Mouse (Mus musculus) cerebellum, postnatal 14 days (tissue): ENCODE measurements around the gene Trim8.

Experiments
- DNase-seq, 2 experiments: peaks; one replicate each; pipeline ENCODE4 v3.0.0; 2021; ENCODE audit warnings: mixed read lengths in 2 of 2

Trim8 gene

GRCm38 (mm10) chr19:46505646-46506371 lies 4.3 kb downstream of the Trim8 start:
- DNase-seq, result no peak

GRCm38 (mm10) chr19:46506372-46506717 lies 4.8 kb downstream of the Trim8 start:
- no peak for DNase-seq

- no peak for DNase-seq
These were observed 5.7 kb downstream of the Trim8 start for GRCm38 (mm10) chr19:46507181-46507581.

- DNase-seq, result no peak
These were observed 6.3 kb downstream of the Trim8 start for GRCm38 (mm10) chr19:46507806-46508205.

GRCm38 (mm10) chr19:46508738-46509137 lies 7.2 kb downstream of the Trim8 start:
- no peak for DNase-seq

- no peak for DNase-seq
These were observed 7.7 kb downstream of the Trim8 start for GRCm38 (mm10) chr19:46509202-46509601.

- DNase-seq, result no peak
These were observed 8.2 kb downstream of the Trim8 start for GRCm38 (mm10) chr19:46509736-46510135.

GRCm38 (mm10) chr19:46510401-46510800 lies 8.9 kb downstream of the Trim8 start:
- no peak for DNase-seq

GRCm38 (mm10) chr19:46510824-46511223 lies 9.3 kb downstream of the Trim8 start:
- no peak for DNase-seq

GRCm38 (mm10) chr19:46511263-46511662 lies 9.8 kb downstream of the Trim8 start:
- DNase-seq, result no peak

- DNase-seq, result no peak
These were observed 12.9 kb downstream of the Trim8 start for GRCm38 (mm10) chr19:46514387-46514786.

- no peak for DNase-seq
These were observed 13.9 kb downstream of the Trim8 start for GRCm38 (mm10) chr19:46515287-46515821.

- no peak for DNase-seq
These were observed 15.4 kb downstream of the Trim8 start for GRCm38 (mm10) chr19:46516667-46517528.

- DNase-seq, result no peak
These were observed 16.2 kb downstream of the Trim8 start for GRCm38 (mm10) chr19:46517529-46518351.

GRCm38 (mm10) chr19:46518352-46518787 lies 16.9 kb downstream of the Trim8 start:
- DNase-seq, result no peak

- no peak for DNase-seq
These were observed 17.5 kb downstream of the Trim8 start for GRCm38 (mm10) chr19:46518828-46519621.

- DNase-seq, result no peak
These were observed 20.2 kb downstream of the Trim8 start for GRCm38 (mm10) chr19:46521698-46522097.

- no peak for DNase-seq
These were observed 21.0 kb downstream of the Trim8 start for GRCm38 (mm10) chr19:46522433-46523044.

GRCm38 (mm10) chr19:46523131-46523479 lies 21.6 kb downstream of the Trim8 start:
- no peak for DNase-seq

GRCm38 (mm10) chr19:46523480-46524151 lies 22.1 kb downstream of the Trim8 start:
- peak; percentile 48 to 57 for DNase-seq

GRCm38 (mm10) chr19:46524152-46524544 lies 22.6 kb downstream of the Trim8 start:
- DNase-seq, result no peak
